Mouse (Mus musculus) B cell, adult 2 months (primary cell): ENCODE results near the gene Erc2.

Source experiments
- DNase-seq, 2 experiments: peaks; one replicate each; pipeline ENCODE4 v3.0.0; 2022

Erc2 gene

GRCm38 (mm10) chr14:28470212-28470611 is 848.0 kb downstream of the Erc2 start:
- DNase-seq: no peak

GRCm38 (mm10) chr14:28475012-28475411 is 852.8 kb downstream of the Erc2 start:
- DNase-seq: no peak

- DNase-seq: no peak
These were observed 853.2 kb downstream of the Erc2 start for GRCm38 (mm10) chr14:28475421-28475820.

GRCm38 (mm10) chr14:28476746-28477145 is 854.5 kb downstream of the Erc2 start:
- DNase-seq: no peak

- DNase-seq: no peak
These were observed 858.6 kb downstream of the Erc2 start for GRCm38 (mm10) chr14:28480866-28481265.

- no peak for DNase-seq
These were observed 871.6 kb downstream of the Erc2 start for GRCm38 (mm10) chr14:28493806-28494205.

- no peak for DNase-seq
These were observed 872.0 kb downstream of the Erc2 start for GRCm38 (mm10) chr14:28494273-28494672.

GRCm38 (mm10) chr14:28501216-28501878 is 879.1 kb downstream of the Erc2 start:
- DNase-seq: no peak

GRCm38 (mm10) chr14:28503276-28503675 is 881.0 kb downstream of the Erc2 start:
- no peak for DNase-seq

GRCm38 (mm10) chr14:28504101-28505050 is 882.1 kb downstream of the Erc2 start, which contains the start of gene Wnt5a:
TSS of gene Wnt5a (plus strand) at chr14:28504750.
- no peak for DNase-seq

- DNase-seq: no peak
These were observed 882.9 kb downstream of the Erc2 start for GRCm38 (mm10) chr14:28505051-28505585.

GRCm38 (mm10) chr14:28505586-28506375 is 883.6 kb downstream of the Erc2 start:
- no peak for DNase-seq

- DNase-seq: no peak
These were observed 884.2 kb downstream of the Erc2 start for GRCm38 (mm10) chr14:28506376-28506831.

GRCm38 (mm10) chr14:28507011-28507410 is 884.8 kb downstream of the Erc2 start:
- no peak for DNase-seq

- no peak for DNase-seq
These were observed 885.2 kb downstream of the Erc2 start for GRCm38 (mm10) chr14:28507471-28507870.

- no peak for DNase-seq
These were observed 886.3 kb downstream of the Erc2 start for GRCm38 (mm10) chr14:28508288-28509258.

GRCm38 (mm10) chr14:28509441-28510340 is 887.5 kb downstream of the Erc2 start:
- DNase-seq: no peak

- DNase-seq: no peak
These were observed 888.3 kb downstream of the Erc2 start for GRCm38 (mm10) chr14:28510341-28511028.

GRCm38 (mm10) chr14:28511029-28511651 is 888.9 kb downstream of the Erc2 start:
- no peak for DNase-seq
